Mouse (Mus musculus) midbrain, embryonic 10.5 days (tissue): ENCODE data around the gene Megf11. TPM values are rescaled to one million over a fixed set of nuclear protein-coding genes. Genes with fewer than 3 reads are reported as not detected.

Experiments
- DNase-seq: peaks from one replicate; pipeline ENCODE4 v3.0.0-alpha.2; 2017; ENCODE audit warnings: low spot score
- H3K27ac ChIP-seq: fragments of 300-500 bp; sonication (generic); replicated peaks from 2 replicates; pipeline ENCODE4 v1.5.1; 2016; ENCODE audit warnings: mild to moderate bottlenecking
- H3K27me3 ChIP-seq: fragments of 300-500 bp; sonication (generic); 2 replicates; pipeline ENCODE4 v1.6.1; 2016; ENCODE audit warnings: low read depth, mild to moderate bottlenecking; ENCODE audit not compliant: poor library complexity, severe bottlenecking
- H3K36me3 ChIP-seq: fragments of 300-500 bp; sonication (generic); 2 replicates; pipeline ENCODE4 v1.6.1; 2016; ENCODE audit warnings: mild to moderate bottlenecking, moderate library complexity
- H3K4me1 ChIP-seq: fragments of 300-500 bp; sonication (generic); 2 replicates; pipeline ENCODE4 v1.6.1; 2016
- H3K4me3 ChIP-seq: fragments of 300-500 bp; sonication (generic); 2 replicates; pipeline ENCODE4 v1.5.1; 2016; ENCODE audit warnings: mild to moderate bottlenecking, moderate library complexity
- H3K9me3 ChIP-seq: fragments of 300-500 bp; sonication (generic); replicated peaks from 2 replicates; pipeline ENCODE4 v1.6.1; 2016; ENCODE audit warnings: mild to moderate bottlenecking
- WGBS: fragments of 180-500 bp; shearing (Covaris S2); methylation state at CpG from one replicate; pipeline ENCODE4 v1.1.7; 2016; 5-methylcytosine and 5-hydroxymethylcytosine counted together
- polyA plus RNA-seq: library from polyadenylated mRNA; unstranded; fragments of >200 nt; fragmentation: Nextera tagmentation; extraction: Ambion mirVana; gene quantifications from 2 replicates; pipeline ENCODE4 v1.2.1, GENCODE M21; 2016

Gene Megf11
- polyA plus RNA-seq, 1 experiment from 2014 or later, result 1.3 TPM

GRCm38 (mm10) chr9:64454196-64454595, 68.8 kb downstream of the Megf11 start:
- H3K9me3 ChIP-seq, result no peaks in the 10 kb centered on the region
- 76% methylated on average over 4 of the region's 4 CpGs for WGBS

DNA sequence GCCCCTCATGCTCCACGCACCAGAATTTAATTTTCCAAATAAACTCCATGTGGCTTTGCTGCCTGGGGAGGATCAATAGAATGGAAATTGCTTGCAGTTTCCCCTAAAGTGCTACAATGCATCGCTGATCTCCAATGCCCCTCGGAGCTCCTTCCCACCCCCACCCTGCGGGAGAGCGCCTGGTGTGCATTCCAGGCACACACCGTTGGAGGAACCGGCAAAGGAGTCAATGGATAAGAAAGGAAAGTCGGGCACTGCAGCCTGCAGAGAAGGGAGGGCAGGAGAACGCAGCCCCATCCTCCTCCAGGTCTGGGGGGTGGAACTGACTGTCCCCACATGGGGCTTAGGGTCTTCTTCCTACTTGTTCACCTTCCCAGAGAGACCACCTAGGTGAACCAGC, 70.5 kb downstream of the Megf11 start:
- WGBS, result 2% methylated on average over 9 of the region's 9 CpGs
- H3K36me3 ChIP-seq, result no peaks in the 10 kb centered on the region
- peaks cover 6% of the 10 kb centered on the region; the same call in 1 of the 2 replicates for H3K27me3 ChIP-seq
- H3K27ac ChIP-seq, result peak overlapping the region; percentile 58
- peak overlapping the region; percentile 27 for H3K4me3 ChIP-seq
- H3K4me1 ChIP-seq, result peaks cover 26% of the 10 kb centered on the region
- no peak for DNase-seq
- H3K9me3 ChIP-seq, result no peaks in the 10 kb centered on the region

More at GRCm38 (mm10) chr9:64454196-64454595, 68.8 kb downstream of the Megf11 start:
- no peak overlapping the region for H3K4me3 ChIP-seq
- peaks cover 26% of the 10 kb centered on the region for H3K4me1 ChIP-seq
- peaks cover 15% of the 10 kb centered on the region; the same call in 1 of the 2 replicates for H3K27me3 ChIP-seq
- H3K27ac ChIP-seq, result no peak overlapping the region
- no peak for DNase-seq
- H3K36me3 ChIP-seq, result no peaks in the 10 kb centered on the region

DNA sequence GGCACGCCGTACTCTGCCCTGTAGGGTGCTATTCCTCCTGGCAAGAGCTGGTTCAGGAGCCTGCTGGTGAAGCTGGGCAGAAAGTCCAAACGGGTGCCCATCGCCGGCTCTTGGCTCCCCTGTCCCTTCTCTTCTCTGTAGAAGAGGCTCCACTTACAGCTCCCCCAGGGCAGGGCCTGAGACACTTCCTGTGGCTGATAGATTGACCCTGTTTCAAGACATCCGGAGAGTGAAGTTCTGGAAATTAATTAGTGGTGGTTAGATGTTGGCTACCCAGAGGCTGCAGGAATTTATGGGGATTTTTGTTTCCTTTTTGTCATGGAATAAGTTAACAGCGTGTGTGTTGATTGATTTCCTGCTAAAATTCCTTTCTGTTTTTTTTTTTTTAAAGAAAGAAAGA, 72.2 kb downstream of the Megf11 start:
- Histone ChIP-seq H3K36me3 (no peaks in the 10 kb centered on the region), H3K4me3 (no peak overlapping the region), H3K4me1 (peaks cover 26% of the 10 kb centered on the region), H3K27me3 (peaks cover 6% of the 10 kb centered on the region; the same call in 1 of the 2 replicates), H3K9me3 (no peaks in the 10 kb centered on the region), H3K27ac (no peak overlapping the region)
- DNase-seq, result no peak
- 78% methylated on average over 7 of the region's 7 CpGs for WGBS

GRCm38 (mm10) chr9:64461568-64462308, 76.3 kb downstream of the Megf11 start:
- H3K9me3 ChIP-seq, result no peaks in the 10 kb centered on the region
- H3K4me1 ChIP-seq, result peaks cover 10% of the 10 kb centered on the region; the same call in 1 of the 2 replicates
- DNase-seq, result no peak
- no peaks in the 10 kb centered on the region for H3K27me3 ChIP-seq
- H3K36me3 ChIP-seq, result no peaks in the 10 kb centered on the region
- no peak overlapping the region for H3K4me3 ChIP-seq
- H3K27ac ChIP-seq, result no peak overlapping the region
- 89% methylated on average over 16 of the region's 16 CpGs for WGBS

DNA sequence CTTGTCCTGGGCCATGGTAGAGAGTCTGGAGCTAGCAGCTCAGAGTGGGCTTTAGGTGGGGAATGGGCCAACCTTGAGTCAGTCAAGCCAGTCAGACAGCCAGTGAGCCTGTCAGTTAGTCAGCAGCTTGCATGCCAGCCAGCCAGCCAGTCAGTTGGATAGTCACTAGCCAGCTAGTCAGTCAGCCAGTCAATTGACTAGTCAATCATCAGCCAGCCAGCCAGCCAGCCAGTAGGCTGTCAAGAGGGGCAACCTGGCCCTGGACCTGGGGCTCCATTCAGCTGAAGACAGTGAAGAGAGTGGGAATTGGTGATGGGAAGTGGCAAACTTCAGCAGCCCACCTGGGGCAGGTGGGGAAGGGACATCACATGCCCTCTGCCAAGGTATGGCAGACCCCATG, 77.4 kb downstream of the Megf11 start:
- H3K4me1 ChIP-seq, result peaks cover 7% of the 10 kb centered on the region; the same call in 1 of the 2 replicates
- no peaks in the 10 kb centered on the region for H3K36me3 ChIP-seq
- no peak for DNase-seq
- H3K9me3 ChIP-seq, result no peaks in the 10 kb centered on the region
- H3K27ac ChIP-seq, result no peak overlapping the region
- no peak overlapping the region for H3K4me3 ChIP-seq
- no peaks in the 10 kb centered on the region for H3K27me3 ChIP-seq

- DNase-seq, result no peak
- H3K4me1 ChIP-seq, result no peaks in the 10 kb centered on the region
- H3K27me3 ChIP-seq, result no peaks in the 10 kb centered on the region
- H3K27ac ChIP-seq, result no peak overlapping the region
- H3K36me3 ChIP-seq, result no peaks in the 10 kb centered on the region
- H3K9me3 ChIP-seq, result no peaks in the 10 kb centered on the region
- WGBS, result 68% methylated on average over 8 of the region's 8 CpGs
- H3K4me3 ChIP-seq, result no peak overlapping the region
Measured at GRCm38 (mm10) chr9:64466090-64466489, 80.7 kb downstream of the Megf11 start.

DNA sequence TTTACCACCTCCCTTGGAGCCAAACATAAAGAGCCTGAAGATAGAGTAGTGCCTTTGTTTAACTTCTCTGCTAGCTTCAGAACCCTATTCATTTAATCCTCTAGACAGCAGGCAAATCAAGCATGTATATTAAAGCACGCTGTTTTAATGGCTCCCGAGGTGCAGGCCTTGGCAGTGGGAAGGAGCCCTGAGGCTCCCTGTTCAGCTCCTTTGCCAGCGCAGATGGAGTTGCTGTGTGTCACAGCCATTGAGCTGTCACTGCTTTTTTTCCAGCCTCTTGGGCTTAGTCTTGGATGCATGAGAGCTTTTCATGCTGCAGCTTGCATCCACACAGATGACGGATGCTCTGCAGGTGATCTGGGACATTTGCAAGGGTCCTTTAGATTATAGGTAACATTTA, 81.1 kb downstream of the Megf11 start:
- no peak overlapping the region for H3K4me3 ChIP-seq
- no peak for DNase-seq
- 59% methylated on average over 4 of the region's 4 CpGs for WGBS
- no peaks in the 10 kb centered on the region for H3K36me3 ChIP-seq
- H3K4me1 ChIP-seq, result no peaks in the 10 kb centered on the region
- H3K27ac ChIP-seq, result no peak overlapping the region
- H3K9me3 ChIP-seq, result no peaks in the 10 kb centered on the region
- no peaks in the 10 kb centered on the region for H3K27me3 ChIP-seq

DNA sequence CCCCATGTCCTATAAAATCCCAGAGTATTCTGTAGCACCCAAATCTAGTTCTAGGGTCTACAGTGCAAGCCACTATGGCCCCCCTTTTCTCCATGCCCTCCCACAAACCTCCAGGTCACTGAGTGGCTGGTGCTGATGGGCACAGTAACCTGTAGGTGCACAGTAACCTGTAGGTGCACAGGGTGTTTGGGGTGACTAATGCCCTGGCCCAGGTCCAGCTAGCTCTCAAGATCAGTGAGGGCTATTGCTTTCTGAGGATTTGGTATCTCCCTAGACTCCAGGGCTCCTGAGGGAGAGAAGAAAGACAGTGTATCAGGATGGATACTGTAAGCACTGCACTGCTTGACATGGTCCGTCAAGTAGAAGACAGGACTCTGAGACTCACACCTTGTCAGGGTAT, 85.4 kb downstream of the Megf11 start:
- peaks cover 5% of the 10 kb centered on the region for H3K4me1 ChIP-seq
- 82% methylated on average over 1 of the region's 1 CpGs for WGBS

DNA sequence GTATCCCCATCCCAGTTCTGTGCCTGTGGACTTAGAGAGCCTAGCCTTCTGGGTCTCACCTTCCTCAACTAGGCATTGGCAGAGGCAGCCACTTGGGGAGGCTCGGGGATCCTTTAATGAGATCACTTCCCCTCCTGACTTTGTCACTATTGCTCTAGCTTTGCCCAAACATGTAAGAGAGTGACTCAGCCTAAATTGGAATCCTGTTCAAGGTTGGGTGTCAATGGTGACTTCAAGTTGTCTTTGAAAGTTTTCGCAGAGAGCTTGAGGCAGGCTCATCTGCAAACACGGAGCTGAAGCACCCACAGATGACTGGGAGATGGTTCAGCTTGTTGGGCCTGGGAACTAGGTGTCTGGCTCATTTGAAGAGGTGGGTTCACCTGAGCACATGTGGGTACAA, 85.9 kb downstream of the Megf11 start:
- Histone ChIP-seq H3K4me1 (peaks cover 10% of the 10 kb centered on the region), H3K27me3 (peaks cover 18% of the 10 kb centered on the region), H3K27ac (no peak overlapping the region), H3K36me3 (no peaks in the 10 kb centered on the region), H3K4me3 (no peak overlapping the region), H3K9me3 (no peaks in the 10 kb centered on the region)
- 90% methylated on average over 3 of the region's 3 CpGs for WGBS
- DNase-seq, result no peak

More for the DNA sequence above, 85.4 kb downstream of the Megf11 start:
- no peak for DNase-seq
- no peak overlapping the region for H3K27ac ChIP-seq
- no peak overlapping the region for H3K4me3 ChIP-seq
- H3K36me3 ChIP-seq, result no peaks in the 10 kb centered on the region
- H3K9me3 ChIP-seq, result no peaks in the 10 kb centered on the region
- peaks cover 18% of the 10 kb centered on the region for H3K27me3 ChIP-seq

DNA sequence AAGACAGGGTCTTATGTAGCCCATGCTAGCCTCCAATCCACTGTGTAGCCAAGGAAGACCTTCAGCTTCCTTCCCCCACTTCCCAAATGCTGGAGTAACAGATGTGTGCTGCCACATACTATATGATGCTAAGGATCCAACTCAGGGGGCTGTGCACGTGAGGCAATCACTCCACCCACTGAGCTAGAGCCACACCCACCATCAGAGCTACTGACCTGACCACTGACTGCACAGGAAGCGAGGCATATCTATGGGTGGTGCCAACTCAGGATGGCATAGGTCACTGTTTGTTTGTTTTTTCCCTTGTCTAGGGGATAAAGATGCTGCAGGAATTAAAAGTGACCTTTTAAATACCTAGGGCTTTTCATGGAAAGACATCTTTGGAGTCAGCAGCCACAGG, 86.7 kb downstream of the Megf11 start:
- no peak overlapping the region for H3K4me3 ChIP-seq
- H3K9me3 ChIP-seq, result no peaks in the 10 kb centered on the region
- no peaks in the 10 kb centered on the region for H3K36me3 ChIP-seq
- no peak for DNase-seq
- WGBS, result 53% methylated on average over 2 of the region's 2 CpGs
- H3K4me1 ChIP-seq, result peaks cover 14% of the 10 kb centered on the region
- peaks cover 22% of the 10 kb centered on the region for H3K27me3 ChIP-seq
- H3K27ac ChIP-seq, result no peak overlapping the region

- no peaks in the 10 kb centered on the region for H3K36me3 ChIP-seq
- DNase-seq, result no peak
- H3K4me1 ChIP-seq, result peaks cover 17% of the 10 kb centered on the region
- 85% methylated on average over 6 of the region's 6 CpGs for WGBS
- no peaks in the 10 kb centered on the region for H3K9me3 ChIP-seq
- H3K27me3 ChIP-seq, result peaks cover 22% of the 10 kb centered on the region
- H3K27ac ChIP-seq, result no peak overlapping the region
- no peak overlapping the region for H3K4me3 ChIP-seq
Measured at GRCm38 (mm10) chr9:64472743-64473142, 87.3 kb downstream of the Megf11 start.

- WGBS, result 80% methylated on average over 2 of the region's 2 CpGs
- no peak overlapping the region for H3K27ac ChIP-seq
- peaks cover 22% of the 10 kb centered on the region for H3K27me3 ChIP-seq
- H3K9me3 ChIP-seq, result no peaks in the 10 kb centered on the region
- peaks cover 17% of the 10 kb centered on the region for H3K4me1 ChIP-seq
- no peaks in the 10 kb centered on the region for H3K36me3 ChIP-seq
- no peak for DNase-seq
- no peak overlapping the region for H3K4me3 ChIP-seq
Measured at GRCm38 (mm10) chr9:64473170-64473569, 87.7 kb downstream of the Megf11 start.

- 59% methylated on average over 4 of the region's 4 CpGs for WGBS
- H3K27me3 ChIP-seq, result peaks cover 22% of the 10 kb centered on the region
- DNase-seq, result no peak
- no peak overlapping the region for H3K4me3 ChIP-seq
- H3K9me3 ChIP-seq, result no peaks in the 10 kb centered on the region
- no peak overlapping the region for H3K27ac ChIP-seq
- H3K4me1 ChIP-seq, result peaks cover 17% of the 10 kb centered on the region
- H3K36me3 ChIP-seq, result no peaks in the 10 kb centered on the region
Measured at GRCm38 (mm10) chr9:64473695-64474094, 88.3 kb downstream of the Megf11 start.
